Mouse (Mus musculus) induced T-regulatory cell, adult 2 months (primary cell): ENCODE measurements around the gene Kir3dl1.
"Not testable (repeated sequence)": the region's sequence is repeated elsewhere in the genome, so short reads cannot be mapped to it uniquely, and the experiment has no call there.

ENCODE experiments used
- DNase-seq: peaks from one replicate; pipeline ENCODE4 v3.0.0-alpha.2; 2012; ENCODE audit warnings: low read depth

Kir3dl1 gene

GRCm38 (mm10) chrX:136517699-136518098, at the start of gene Kir3dl1:
Gene Kir3dl1, plus strand, starts transcription at chrX:136517999.
- DNase-seq, result not testable (repeated sequence)

- DNase-seq, result not testable (repeated sequence)
These were observed 26.2 kb downstream of the Kir3dl1 start, which contains the start of gene Kir3dl2 for GRCm38 (mm10) chrX:136543956-136544355. Gene Kir3dl2, minus strand, starts transcription at chrX:136544056.

- DNase-seq, result not testable (repeated sequence)
These were observed 51.3 kb downstream of the Kir3dl1 start for GRCm38 (mm10) chrX:136569094-136569493.
